Mouse (Mus musculus) midbrain, embryonic 14.5 days (tissue): ENCODE measurements around the gene Lrpprc. TPM values are rescaled to one million over a fixed set of nuclear protein-coding genes. Genes with fewer than 3 reads are reported as not detected.
A peak's percentile ranks its signal among the peaks of the same experiment; 100 is the strongest.

Source experiments
- ATAC-seq: fragments of 200-750 bp; cut with Nextera tagmentation; 2 replicates; pipeline ENCODE4 v1.8.0; 2017; ENCODE audit warnings: moderate number of reproducible peaks, moderate library complexity; ENCODE audit not compliant: low FRiP score, low TSS enrichment
- DNase-seq: peaks from one replicate; pipeline ENCODE4 v3.0.0-alpha.2; 2015
- H3K27ac ChIP-seq: fragments of 300-500 bp; sonication (generic); replicated peaks from 2 replicates; pipeline ENCODE4 v1.5.1; 2014; ENCODE audit warnings: mild to moderate bottlenecking, low read depth, low read length, moderate library complexity
- H3K27me3 ChIP-seq: fragments of 300-500 bp; sonication (generic); 2 replicates; pipeline ENCODE4 v1.6.1; 2014; ENCODE audit warnings: low read length, control low read depth, mixed read lengths; ENCODE audit not compliant: control insufficient read depth, insufficient read depth
- H3K36me3 ChIP-seq: fragments of 300-500 bp; sonication (generic); 2 replicates; pipeline ENCODE4 v1.6.1; 2014; ENCODE audit warnings: low read length, control low read depth; ENCODE audit not compliant: control insufficient read depth, insufficient read depth
- H3K4me1 ChIP-seq: fragments of 300-500 bp; sonication (generic); 2 replicates; pipeline ENCODE4 v1.6.1; 2014; ENCODE audit warnings: mild to moderate bottlenecking, antibody characterized with exemption, low read length, control low read depth; ENCODE audit not compliant: control insufficient read depth, insufficient read depth
- H3K4me2 ChIP-seq: fragments of 300-500 bp; sonication (generic); 2 replicates; pipeline ENCODE4 v1.6.1; 2014; ENCODE audit warnings: mild to moderate bottlenecking, low read length, moderate library complexity
- H3K4me3 ChIP-seq: fragments of 300-500 bp; sonication (generic); replicated peaks from 2 replicates; pipeline ENCODE4 v1.5.1; 2014; ENCODE audit warnings: low read depth, low read length
- H3K9ac ChIP-seq: fragments of 300-500 bp; sonication (generic); replicated peaks from 2 replicates; pipeline ENCODE4 v1.6.1; 2014; ENCODE audit warnings: mild to moderate bottlenecking, low read length, moderate library complexity
- H3K9me3 ChIP-seq: fragments of 300-500 bp; sonication (generic); 2 replicates; pipeline ENCODE4 v1.6.1; 2016; ENCODE audit warnings: low read length, control low read depth, mixed read lengths; ENCODE audit not compliant: control insufficient read depth
- WGBS: fragments of 180-500 bp; shearing (Covaris S2); extraction: QIAGEN DNeasy Blood & Tissue Kit; methylation state at CpG from one replicate; pipeline ENCODE4 v1.1.7; 2014; 5-methylcytosine and 5-hydroxymethylcytosine counted together
- polyA plus RNA-seq: library from polyadenylated mRNA; unstranded; fragments of >200 nt; fragmentation: Nextera tagmentation; extraction: Ambion mirVana; gene quantifications from 2 replicates; pipeline ENCODE4 v1.2.1, GENCODE M21; 2014

Gene Lrpprc
- 36.4 and 51.4 TPM in 2 replicates for polyA plus RNA-seq

GRCm38 (mm10) chr17:84790447-84791098 is at the start of gene Lrpprc:
Lrpprc (minus strand) TSS chr17:84790789.
- Histone ChIP-seq H3K27me3 (no peaks in the 10 kb centered on the region), H3K9me3 (no peaks in the 10 kb centered on the region), H3K4me1 (peaks cover 17% of the 10 kb centered on the region), H3K4me3 (peak within 1 kb of the TSS; percentile 98), H3K27ac (peak within 1 kb of the TSS; percentile 83), H3K36me3 (peaks cover 8% of the 10 kb centered on the region; the same call in 1 of the 2 replicates), H3K4me2 (peak within 1 kb of the TSS; percentile 93), H3K9ac (peak within 1 kb of the TSS; percentile 88)
- peak; percentile 97 for DNase-seq
- under 1% methylated on average over 51 of the region's 51 CpGs for WGBS
- peak; percentile 99 for ATAC-seq

GRCm38 (mm10) chr17:84837780-84838179 is 47.2 kb upstream of the Lrpprc start:
- Histone ChIP-seq H3K27ac (no peak overlapping the region), H3K9me3 (no peaks in the 10 kb centered on the region), H3K4me1 (no peaks in the 10 kb centered on the region), H3K4me3 (no peak overlapping the region), H3K4me2 (no peak overlapping the region), H3K9ac (no peak overlapping the region), H3K36me3 (no peaks in the 10 kb centered on the region), H3K27me3 (no peaks in the 10 kb centered on the region)
- WGBS = 4% methylated on average over 3 of the region's 3 CpGs
- ATAC-seq = peak; percentile 58
- peak; percentile 93 for DNase-seq

GRCm38 (mm10) chr17:84835249-84835648 is 44.7 kb upstream of the Lrpprc start:
- Histone ChIP-seq H3K9ac (no peak overlapping the region), H3K36me3 (no peaks in the 10 kb centered on the region), H3K9me3 (no peaks in the 10 kb centered on the region), H3K27me3 (no peaks in the 10 kb centered on the region), H3K27ac (no peak overlapping the region), H3K4me2 (no peak overlapping the region), H3K4me1 (no peaks in the 10 kb centered on the region), H3K4me3 (no peak overlapping the region)
- no peak for ATAC-seq
- DNase-seq = no peak
- 90% methylated on average over 9 of the region's 9 CpGs for whole genome bisulfite sequencing

- Histone ChIP-seq H3K4me1 (no peaks in the 10 kb centered on the region), H3K36me3 (no peaks in the 10 kb centered on the region), H3K27me3 (no peaks in the 10 kb centered on the region), H3K9ac (no peak overlapping the region), H3K9me3 (no peaks in the 10 kb centered on the region), H3K27ac (no peak overlapping the region), H3K4me2 (no peak overlapping the region), H3K4me3 (no peak overlapping the region)
- peak; percentile 37 for DNase-seq
- WGBS = 51% methylated on average over 8 of the region's 8 CpGs
- ATAC-seq = no peak
These were observed 41.8 kb upstream of the Lrpprc start for GRCm38 (mm10) chr17:84832346-84832745.

- Histone ChIP-seq H3K4me1 (no peaks in the 10 kb centered on the region), H3K4me3 (no peak overlapping the region), H3K27me3 (no peaks in the 10 kb centered on the region), H3K9me3 (no peaks in the 10 kb centered on the region), H3K9ac (no peak overlapping the region), H3K4me2 (no peak overlapping the region), H3K27ac (no peak overlapping the region), H3K36me3 (no peaks in the 10 kb centered on the region)
- DNase-seq (no peak), ATAC-seq (no peak)
- WGBS = 94% methylated on average over 6 of the region's 6 CpGs
These were observed 37.7 kb upstream of the Lrpprc start for GRCm38 (mm10) chr17:84828301-84828700.

- DNase-seq (peak; percentile 49), ATAC-seq (no peak)
- 0 out of 2 replicates have a peak, but pooled peaks cover 4% of the 10 kb centered on the region for H3K4me1 ChIP-seq
- H3K36me3 ChIP-seq = no peaks in the 10 kb centered on the region
- H3K9ac ChIP-seq = no peak overlapping the region
- no peak overlapping the region for H3K4me3 ChIP-seq
- 12% methylated on average over 4 of the region's 4 CpGs for WGBS
- H3K27ac ChIP-seq = no peak overlapping the region
- H3K4me2 ChIP-seq = no peak overlapping the region
- no peaks in the 10 kb centered on the region for H3K27me3 ChIP-seq
- no peaks in the 10 kb centered on the region for H3K9me3 ChIP-seq
These were observed 30.0 kb upstream of the Lrpprc start for GRCm38 (mm10) chr17:84820603-84821002.

GRCm38 (mm10) chr17:84818390-84818789 is 27.8 kb upstream of the Lrpprc start:
- no peak overlapping the region for H3K4me3 ChIP-seq
- H3K9me3 ChIP-seq = no peaks in the 10 kb centered on the region
- no peak for ATAC-seq
- no peaks in the 10 kb centered on the region for H3K36me3 ChIP-seq
- no peak overlapping the region for H3K27ac ChIP-seq
- no peaks in the 10 kb centered on the region for H3K27me3 ChIP-seq
- DNase-seq = no peak
- H3K4me2 ChIP-seq = no peak overlapping the region
- peaks cover 11% of the 10 kb centered on the region; the same call in 1 of the 2 replicates for H3K4me1 ChIP-seq
- H3K9ac ChIP-seq = no peak overlapping the region
- 92% methylated on average over 5 of the region's 5 CpGs for WGBS

- Histone ChIP-seq H3K4me2 (no peak overlapping the region), H3K27me3 (no peaks in the 10 kb centered on the region), H3K4me3 (no peak overlapping the region), H3K36me3 (no peaks in the 10 kb centered on the region), H3K9ac (no peak overlapping the region), H3K4me1 (peaks cover 11% of the 10 kb centered on the region; the same call in 1 of the 2 replicates), H3K9me3 (no peaks in the 10 kb centered on the region), H3K27ac (peak overlapping the region; percentile 45; the same call in 1 of the 2 replicates)
- 47% methylated on average over 9 of the region's 9 CpGs for WGBS
- ATAC-seq (no peak), DNase-seq (peak; percentile 61)
These were observed 25.4 kb upstream of the Lrpprc start for GRCm38 (mm10) chr17:84816014-84816461.

GRCm38 (mm10) chr17:84814905-84815304 is 24.3 kb upstream of the Lrpprc start:
- no peaks in the 10 kb centered on the region for H3K36me3 ChIP-seq
- no peak for DNase-seq
- no peak overlapping the region for H3K9ac ChIP-seq
- no peak overlapping the region for H3K27ac ChIP-seq
- H3K4me1 ChIP-seq = peaks cover 11% of the 10 kb centered on the region; the same call in 1 of the 2 replicates
- H3K4me3 ChIP-seq = no peak overlapping the region
- no peaks in the 10 kb centered on the region for H3K27me3 ChIP-seq
- H3K4me2 ChIP-seq = no peak overlapping the region
- ATAC-seq = no peak
- H3K9me3 ChIP-seq = no peaks in the 10 kb centered on the region
- WGBS = 73% methylated on average over 7 of the region's 7 CpGs
